Mouse (Mus musculus): Measurements from ENCODE around the gene Bbs12. TPM values are rescaled to one million over a fixed set of nuclear protein-coding genes. Genes with fewer than 3 reads are reported as not detected.

The Bbs12 gene
- polyA plus RNA-seq, 1 experiment from 2014 or later, result 5.3 TPM

DNA sequence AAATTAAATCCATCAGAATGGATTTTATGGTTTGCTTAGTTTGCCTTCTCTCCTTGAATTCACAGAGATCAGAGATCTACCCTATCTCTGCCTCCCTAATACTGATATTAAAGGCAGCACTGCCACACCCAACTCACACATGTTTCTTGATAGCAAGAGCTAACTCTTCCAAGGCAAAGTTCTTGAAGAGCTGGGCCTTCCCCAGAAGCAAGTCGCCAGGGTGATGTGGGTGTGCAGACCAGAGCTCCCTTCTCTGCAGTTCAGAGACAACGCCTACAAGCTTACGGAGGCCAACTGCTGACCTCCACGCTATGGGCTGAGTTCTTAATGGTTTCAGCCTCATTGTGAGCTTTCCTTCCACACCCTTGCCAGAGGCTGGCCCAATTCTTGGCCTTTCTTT lies 29.1 kb upstream of the Bbs12 start:
- H3K9me3 ChIP-seq (replicated peaks; ENCODE audit: control insufficient read depth, low read length), result no peaks in the 10 kb centered on the region
- H3K4me1 ChIP-seq (ENCODE audit: control insufficient read depth, insufficient read depth, low read length), result no peaks in the 10 kb centered on the region
- H3K27ac ChIP-seq (ENCODE audit: low read length), result no peak overlapping the region
- ATAC-seq (replicated peaks; ENCODE audit: extremely low read depth, insufficient read depth, low FRiP score), result no peak
- H3K4me2 ChIP-seq (ENCODE audit: low read depth, low read length), result no peak overlapping the region
- no peaks in the 10 kb centered on the region for H3K27me3 ChIP-seq (ENCODE audit: control insufficient read depth, insufficient read depth, low read length)
- no peaks in the 10 kb centered on the region for H3K36me3 ChIP-seq (ENCODE audit: control insufficient read depth, insufficient read depth)
- H3K9ac ChIP-seq (ENCODE audit: low read length), result no peak overlapping the region
- WGBS, result 76% methylated on average over 4 of the region's 4 CpGs
- H3K4me3 ChIP-seq (ENCODE audit: low read length), result no peak overlapping the region

GRCm38 (mm10) chr3:37289237-37289636 lies 23.1 kb upstream of the Bbs12 start:
- WGBS, result 86% methylated on average over 2 of the region's 2 CpGs
- Histone ChIP-seq H3K4me1 (ENCODE audit: control insufficient read depth, insufficient read depth, low read length) (no peaks in the 10 kb centered on the region), H3K4me3 (ENCODE audit: low read length) (no peak overlapping the region), H3K27ac (ENCODE audit: low read length) (no peak overlapping the region), H3K36me3 (ENCODE audit: control insufficient read depth, insufficient read depth) (no peaks in the 10 kb centered on the region), H3K9me3 (replicated peaks; ENCODE audit: control insufficient read depth, low read length) (no peaks in the 10 kb centered on the region), H3K9ac (ENCODE audit: low read length) (no peak overlapping the region), H3K4me2 (ENCODE audit: low read depth, low read length) (no peak overlapping the region), H3K27me3 (ENCODE audit: control insufficient read depth, insufficient read depth, low read length) (no peaks in the 10 kb centered on the region)
- no peak for ATAC-seq (replicated peaks; ENCODE audit: extremely low read depth, insufficient read depth, low FRiP score)

GRCm38 (mm10) chr3:37290881-37291541 lies 21.3 kb upstream of the Bbs12 start:
- H3K4me1 ChIP-seq (ENCODE audit: control insufficient read depth, insufficient read depth, low read length), result no peaks in the 10 kb centered on the region
- H3K4me3 ChIP-seq (ENCODE audit: low read length), result no peak overlapping the region
- H3K27me3 ChIP-seq (ENCODE audit: control insufficient read depth, insufficient read depth, low read length), result no peaks in the 10 kb centered on the region
- H3K9me3 ChIP-seq (replicated peaks; ENCODE audit: control insufficient read depth, low read length), result no peaks in the 10 kb centered on the region
- no peaks in the 10 kb centered on the region for H3K36me3 ChIP-seq (ENCODE audit: control insufficient read depth, insufficient read depth)
- WGBS, result 67% methylated on average over 7 of the region's 7 CpGs
- no peak for ATAC-seq (replicated peaks; ENCODE audit: extremely low read depth, insufficient read depth, low FRiP score)
- H3K9ac ChIP-seq (ENCODE audit: low read length), result no peak overlapping the region
- H3K27ac ChIP-seq (ENCODE audit: low read length), result no peak overlapping the region
- H3K4me2 ChIP-seq (ENCODE audit: low read depth, low read length), result no peak overlapping the region

- H3K36me3 ChIP-seq (ENCODE audit: control insufficient read depth, insufficient read depth), result no peaks in the 10 kb centered on the region
- no peak for ATAC-seq (replicated peaks; ENCODE audit: extremely low read depth, insufficient read depth, low FRiP score)
- H3K27ac ChIP-seq (ENCODE audit: low read length), result no peak overlapping the region
- H3K27me3 ChIP-seq (ENCODE audit: control insufficient read depth, insufficient read depth, low read length), result no peaks in the 10 kb centered on the region
- H3K4me1 ChIP-seq (ENCODE audit: control insufficient read depth, insufficient read depth, low read length), result no peaks in the 10 kb centered on the region
- no peak overlapping the region for H3K9ac ChIP-seq (ENCODE audit: low read length)
- no peaks in the 10 kb centered on the region for H3K9me3 ChIP-seq (replicated peaks; ENCODE audit: control insufficient read depth, low read length)
- no peak overlapping the region for H3K4me2 ChIP-seq (ENCODE audit: low read depth, low read length)
- no peak overlapping the region for H3K4me3 ChIP-seq (ENCODE audit: low read length)
- whole genome bisulfite sequencing, result 78% methylated on average over 2 of the region's 2 CpGs
Observed at GRCm38 (mm10) chr3:37291929-37292328, 20.4 kb upstream of the Bbs12 start.

- ATAC-seq (replicated peaks; ENCODE audit: extremely low read depth, insufficient read depth, low FRiP score), result no peak
- Histone ChIP-seq H3K9ac (ENCODE audit: low read length) (no peak overlapping the region), H3K36me3 (ENCODE audit: control insufficient read depth, insufficient read depth) (no peaks in the 10 kb centered on the region), H3K4me2 (ENCODE audit: low read depth, low read length) (no peak overlapping the region), H3K9me3 (replicated peaks; ENCODE audit: control insufficient read depth, low read length) (no peaks in the 10 kb centered on the region), H3K27ac (ENCODE audit: low read length) (no peak overlapping the region), H3K4me1 (ENCODE audit: control insufficient read depth, insufficient read depth, low read length) (no peaks in the 10 kb centered on the region), H3K4me3 (ENCODE audit: low read length) (no peak overlapping the region), H3K27me3 (ENCODE audit: control insufficient read depth, insufficient read depth, low read length) (no peaks in the 10 kb centered on the region)
- WGBS, result 61% methylated on average over 2 of the region's 2 CpGs
Observed at GRCm38 (mm10) chr3:37292654-37293053, 19.7 kb upstream of the Bbs12 start.

DNA sequence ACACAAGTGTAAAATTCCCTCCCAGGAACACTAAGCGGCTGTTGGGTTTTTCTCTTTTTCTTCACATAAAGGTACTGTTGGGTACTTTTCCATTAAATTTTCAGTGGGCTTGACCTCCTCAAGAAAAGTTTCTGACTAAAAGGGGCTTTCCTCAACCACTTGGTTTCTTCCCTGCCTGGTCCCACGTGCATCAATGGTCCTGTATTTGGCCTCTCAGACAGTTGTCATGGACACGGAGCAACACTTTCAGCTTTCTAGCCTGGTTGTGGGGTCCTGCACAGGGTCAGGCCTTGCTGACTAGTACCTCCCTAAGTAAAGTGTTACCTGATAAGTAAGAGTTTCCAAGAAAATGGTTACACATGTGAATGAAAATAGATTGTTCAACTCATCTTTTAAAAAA lies 12.9 kb upstream of the Bbs12 start:
- Histone ChIP-seq H3K27ac (ENCODE audit: low read length) (no peak overlapping the region), H3K9ac (ENCODE audit: low read length) (no peak overlapping the region), H3K4me3 (ENCODE audit: low read length) (no peak overlapping the region), H3K27me3 (ENCODE audit: control insufficient read depth, insufficient read depth, low read length) (no peaks in the 10 kb centered on the region), H3K36me3 (ENCODE audit: control insufficient read depth, insufficient read depth) (no peaks in the 10 kb centered on the region), H3K4me1 (ENCODE audit: control insufficient read depth, insufficient read depth, low read length) (no peaks in the 10 kb centered on the region), H3K4me2 (ENCODE audit: low read depth, low read length) (no peak overlapping the region), H3K9me3 (replicated peaks; ENCODE audit: control insufficient read depth, low read length) (no peaks in the 10 kb centered on the region)
- ATAC-seq (replicated peaks; ENCODE audit: extremely low read depth, insufficient read depth, low FRiP score), result no peak
- WGBS, result 68% methylated on average over 3 of the region's 3 CpGs

GRCm38 (mm10) chr3:37302685-37303084 lies 9.7 kb upstream of the Bbs12 start:
- no peak for ATAC-seq (replicated peaks; ENCODE audit: extremely low read depth, insufficient read depth, low FRiP score)
- no peaks in the 10 kb centered on the region for H3K36me3 ChIP-seq (ENCODE audit: control insufficient read depth, insufficient read depth)
- H3K27ac ChIP-seq (ENCODE audit: low read length), result no peak overlapping the region
- H3K4me3 ChIP-seq (ENCODE audit: low read length), result no peak overlapping the region
- no peak overlapping the region for H3K9ac ChIP-seq (ENCODE audit: low read length)
- no peaks in the 10 kb centered on the region for H3K9me3 ChIP-seq (replicated peaks; ENCODE audit: control insufficient read depth, low read length)
- no peaks in the 10 kb centered on the region for H3K4me1 ChIP-seq (ENCODE audit: control insufficient read depth, insufficient read depth, low read length)
- 31% methylated on average over 12 of the region's 12 CpGs for WGBS
- no peak overlapping the region for H3K4me2 ChIP-seq (ENCODE audit: low read depth, low read length)
- H3K27me3 ChIP-seq (ENCODE audit: control insufficient read depth, insufficient read depth, low read length), result no peaks in the 10 kb centered on the region

GRCm38 (mm10) chr3:37303392-37304139 lies 8.8 kb upstream of the Bbs12 start:
- WGBS, result 57% methylated on average over 8 of the region's 8 CpGs
- Histone ChIP-seq H3K36me3 (ENCODE audit: control insufficient read depth, insufficient read depth) (no peaks in the 10 kb centered on the region), H3K4me3 (ENCODE audit: low read length) (no peak overlapping the region), H3K9ac (ENCODE audit: low read length) (no peak overlapping the region), H3K4me1 (ENCODE audit: control insufficient read depth, insufficient read depth, low read length) (no peaks in the 10 kb centered on the region), H3K27ac (ENCODE audit: low read length) (no peak overlapping the region), H3K9me3 (replicated peaks; ENCODE audit: control insufficient read depth, low read length) (no peaks in the 10 kb centered on the region), H3K4me2 (ENCODE audit: low read depth, low read length) (no peak overlapping the region), H3K27me3 (ENCODE audit: control insufficient read depth, insufficient read depth, low read length) (no peaks in the 10 kb centered on the region)
- ATAC-seq (replicated peaks; ENCODE audit: extremely low read depth, insufficient read depth, low FRiP score), result no peak

DNA sequence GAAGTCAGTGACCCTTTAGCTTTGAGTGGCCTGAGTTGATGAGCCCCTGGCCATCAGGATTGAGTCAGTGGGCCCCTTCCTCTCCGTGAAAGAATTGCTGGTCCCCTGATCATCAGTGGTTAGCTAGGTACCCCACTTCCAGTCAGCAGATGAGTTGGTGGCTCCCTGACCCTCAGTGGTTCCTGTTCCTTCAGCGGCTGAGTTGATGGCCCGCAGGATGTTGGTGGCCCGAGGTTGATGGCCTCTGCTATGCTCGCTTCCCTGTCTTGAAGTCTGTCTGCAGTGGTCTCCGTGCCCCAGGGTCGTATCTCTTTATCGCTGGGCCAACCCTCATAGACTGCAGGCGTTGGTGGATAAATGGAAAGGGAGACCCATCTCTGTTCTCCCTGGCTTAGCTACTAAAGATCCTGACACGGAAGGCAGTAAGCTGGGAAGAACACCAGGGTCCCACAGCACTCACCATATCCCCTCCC lies 421 bp upstream of the Bbs12 start:
- ATAC-seq (replicated peaks; ENCODE audit: extremely low read depth, insufficient read depth, low FRiP score), result no peak; the same call in 1 of the 2 replicates
- H3K36me3 ChIP-seq (ENCODE audit: control insufficient read depth, insufficient read depth), result no peaks in the 10 kb centered on the region
- peak overlapping the region; percentile 81 for H3K4me2 ChIP-seq (ENCODE audit: low read depth, low read length)
- H3K4me1 ChIP-seq (ENCODE audit: control insufficient read depth, insufficient read depth, low read length), result 0 out of 2 replicates have a peak, but pooled peaks cover 2% of the 10 kb centered on the region
- 2% methylated on average over 10 of the region's 10 CpGs for WGBS
- peak overlapping the region; percentile 69 for H3K4me3 ChIP-seq (ENCODE audit: low read length)
- H3K9me3 ChIP-seq (replicated peaks; ENCODE audit: control insufficient read depth, low read length), result no peaks in the 10 kb centered on the region; the same call in 1 of the 2 replicates
- no peaks in the 10 kb centered on the region for H3K27me3 ChIP-seq (ENCODE audit: control insufficient read depth, insufficient read depth, low read length)
- H3K27ac ChIP-seq (ENCODE audit: low read length), result no peak overlapping the region
- H3K9ac ChIP-seq (ENCODE audit: low read length), result peak overlapping the region; percentile 79
